Mouse (Mus musculus): Measurements from ENCODE around the gene Gm6525. TPM values are rescaled to one million over a fixed set of nuclear protein-coding genes. Genes with fewer than 3 reads are reported as not detected.

Gm6525 gene
- polyA plus RNA-seq, 1 experiment from 2014 or later: not detected

- no peak for ATAC-seq (ENCODE audit: low read depth)
- Histone ChIP-seq H3K9me3 (replicated peaks) (no peaks in the 10 kb centered on the region), H3K36me3 (no peaks in the 10 kb centered on the region), H3K27ac (no peak overlapping the region), H3K4me3 (replicated peaks) (no peak overlapping the region), H3K4me1 (replicated peaks) (peaks cover 6% of the 10 kb centered on the region), H3K9ac (no peak overlapping the region), H3K27me3 (peaks cover 33% of the 10 kb centered on the region), H3K4me2 (no peak overlapping the region)
- WGBS (ENCODE audit: insufficient replicate concordance): 73% methylated on average over 15 of the region's 15 CpGs
- DNase-seq: no peak
Observed at GRCm38 (mm10) chr3:84215743-84216360, 41.9 kb downstream of the Gm6525 start.

- Histone ChIP-seq H3K36me3 (no peaks in the 10 kb centered on the region), H3K27me3 (peaks cover 46% of the 10 kb centered on the region), H3K27ac (no peak overlapping the region), H3K9ac (no peak overlapping the region), H3K9me3 (replicated peaks) (no peaks in the 10 kb centered on the region), H3K4me1 (replicated peaks) (peaks cover 6% of the 10 kb centered on the region), H3K4me2 (no peak overlapping the region), H3K4me3 (replicated peaks) (no peak overlapping the region)
- WGBS (ENCODE audit: insufficient replicate concordance): 69% methylated on average over 12 of the region's 12 CpGs
- no peak for DNase-seq
- ATAC-seq (ENCODE audit: low read depth): no peak
Observed at GRCm38 (mm10) chr3:84217118-84217960, 43.4 kb downstream of the Gm6525 start.

GRCm38 (mm10) chr3:84217961-84218351 is 44.1 kb downstream of the Gm6525 start:
- WGBS (ENCODE audit: insufficient replicate concordance): 55% methylated on average over 4 of the region's 4 CpGs
- Histone ChIP-seq H3K4me2 (no peak overlapping the region), H3K9ac (no peak overlapping the region), H3K4me3 (replicated peaks) (no peak overlapping the region), H3K4me1 (replicated peaks) (peaks cover 6% of the 10 kb centered on the region), H3K36me3 (no peaks in the 10 kb centered on the region), H3K27ac (no peak overlapping the region), H3K9me3 (replicated peaks) (no peaks in the 10 kb centered on the region), H3K27me3 (peaks cover 47% of the 10 kb centered on the region)
- no peak for DNase-seq
- ATAC-seq (ENCODE audit: low read depth): no peak

GRCm38 (mm10) chr3:84218498-84218897 is 44.6 kb downstream of the Gm6525 start:
- peaks cover 47% of the 10 kb centered on the region for H3K27me3 ChIP-seq
- no peak overlapping the region for H3K27ac ChIP-seq
- no peak overlapping the region for H3K4me3 ChIP-seq (replicated peaks)
- H3K36me3 ChIP-seq: no peaks in the 10 kb centered on the region
- H3K4me1 ChIP-seq (replicated peaks): peaks cover 6% of the 10 kb centered on the region
- 65% methylated on average over 2 of the region's 2 CpGs for whole genome bisulfite sequencing (ENCODE audit: insufficient replicate concordance)
- DNase-seq (no peak), ATAC-seq (ENCODE audit: low read depth) (no peak)
- H3K9me3 ChIP-seq (replicated peaks): no peaks in the 10 kb centered on the region
- no peak overlapping the region for H3K4me2 ChIP-seq
- no peak overlapping the region for H3K9ac ChIP-seq

- Histone ChIP-seq H3K4me2 (no peak overlapping the region), H3K4me1 (replicated peaks) (peaks cover 6% of the 10 kb centered on the region), H3K27me3 (peaks cover 47% of the 10 kb centered on the region), H3K9me3 (replicated peaks) (no peaks in the 10 kb centered on the region), H3K36me3 (no peaks in the 10 kb centered on the region), H3K9ac (no peak overlapping the region), H3K27ac (no peak overlapping the region), H3K4me3 (replicated peaks) (no peak overlapping the region)
- DNase-seq (no peak), ATAC-seq (ENCODE audit: low read depth) (no peak)
- 20% methylated on average over 2 of the region's 2 CpGs for WGBS (ENCODE audit: insufficient replicate concordance)
Observed at GRCm38 (mm10) chr3:84219166-84219710, 45.3 kb downstream of the Gm6525 start.

- WGBS (ENCODE audit: insufficient replicate concordance): 14% methylated on average over 9 of the region's 9 CpGs
- H3K4me1 ChIP-seq (replicated peaks): peaks cover 6% of the 10 kb centered on the region
- no peak for DNase-seq
- H3K36me3 ChIP-seq: no peaks in the 10 kb centered on the region
- H3K4me3 ChIP-seq (replicated peaks): no peak overlapping the region
- peak overlapping the region; percentile 49; the same call in 1 of the 2 replicates for H3K4me2 ChIP-seq
- H3K27me3 ChIP-seq: peaks cover 47% of the 10 kb centered on the region
- H3K27ac ChIP-seq: no peak overlapping the region
- H3K9ac ChIP-seq: no peak overlapping the region
- ATAC-seq (ENCODE audit: low read depth): no peak
- no peaks in the 10 kb centered on the region for H3K9me3 ChIP-seq (replicated peaks)
Observed at GRCm38 (mm10) chr3:84219720-84220273, 45.9 kb downstream of the Gm6525 start.

GRCm38 (mm10) chr3:84220326-84220725 is 46.4 kb downstream of the Gm6525 start:
- H3K9ac ChIP-seq: no peak overlapping the region
- no peak for ATAC-seq (ENCODE audit: low read depth)
- peaks cover 6% of the 10 kb centered on the region for H3K4me1 ChIP-seq (replicated peaks)
- DNase-seq: no peak
- peaks cover 47% of the 10 kb centered on the region for H3K27me3 ChIP-seq
- H3K9me3 ChIP-seq (replicated peaks): no peaks in the 10 kb centered on the region
- H3K4me3 ChIP-seq (replicated peaks): peak overlapping the region; percentile 30
- no peak overlapping the region for H3K27ac ChIP-seq
- no peaks in the 10 kb centered on the region for H3K36me3 ChIP-seq
- H3K4me2 ChIP-seq: peak overlapping the region; percentile 49
- 3% methylated on average over 9 of the region's 9 CpGs for WGBS (ENCODE audit: insufficient replicate concordance)

- H3K9me3 ChIP-seq (replicated peaks): no peaks in the 10 kb centered on the region
- H3K27ac ChIP-seq: no peak overlapping the region
- no peaks in the 10 kb centered on the region for H3K36me3 ChIP-seq
- WGBS (ENCODE audit: insufficient replicate concordance): 2% methylated on average over 11 of the region's 11 CpGs
- H3K27me3 ChIP-seq: peaks cover 47% of the 10 kb centered on the region
- no peak for ATAC-seq (ENCODE audit: low read depth)
- peak overlapping the region; percentile 30 for H3K4me3 ChIP-seq (replicated peaks)
- peak overlapping the region; percentile 49 for H3K4me2 ChIP-seq
- DNase-seq: no peak
- peaks cover 6% of the 10 kb centered on the region for H3K4me1 ChIP-seq (replicated peaks)
- no peak overlapping the region for H3K9ac ChIP-seq
Observed at GRCm38 (mm10) chr3:84220748-84221147, 46.8 kb downstream of the Gm6525 start.

Other genes with a start within 250 kb of the Gm6525 start
- 23.0 and 23.7 TPM in 2 replicates for gene Tmem131l, start 133.9 kb upstream of the Gm6525 start, polyA plus RNA-seq (2015; fragmentation: Nextera tagmentation; extraction: Ambion mirVana)
- gene Mnd1, start 18.3 kb upstream of the Gm6525 start, polyA plus RNA-seq (2015; fragmentation: Nextera tagmentation; extraction: Ambion mirVana): 8.7 and 11.7 TPM in 2 replicates
- 3.9 and 4.8 TPM in 2 replicates for gene Trim2, start 132.8 kb downstream of the Gm6525 start, polyA plus RNA-seq (2015; fragmentation: Nextera tagmentation; extraction: Ambion mirVana)